Mouse (Mus musculus) cerebellum, adult 9-10 months (tissue): Measurements from ENCODE around the gene Mitf.

Experiments used
- DNase-seq: peaks from one replicate; pipeline ENCODE4 v3.0.0; 2022

The Mitf gene

GRCm38 (mm10) chr6:97806781-97807743, at the start of gene Mitf:
TSS of gene Mitf (plus strand) at chr6:97807052.
- peak; percentile 97 for DNase-seq

- DNase-seq: no peak
Measured at GRCm38 (mm10) chr6:97757361-97757760, 49.5 kb upstream of the Mitf start.

GRCm38 (mm10) chr6:97758884-97759283, 48.0 kb upstream of the Mitf start:
- no peak for DNase-seq

GRCm38 (mm10) chr6:97759301-97759700, 47.6 kb upstream of the Mitf start:
- peak; percentile 63 for DNase-seq

- peak; percentile 39 for DNase-seq
Measured at GRCm38 (mm10) chr6:97761326-97761725, 45.5 kb upstream of the Mitf start.

GRCm38 (mm10) chr6:97763970-97764369, 42.9 kb upstream of the Mitf start:
- no peak for DNase-seq

- DNase-seq: no peak
Measured at GRCm38 (mm10) chr6:97767836-97768235, 39.0 kb upstream of the Mitf start.

- no peak for DNase-seq
Measured at GRCm38 (mm10) chr6:97769549-97769948, 37.3 kb upstream of the Mitf start.

GRCm38 (mm10) chr6:97781316-97781715, 25.5 kb upstream of the Mitf start:
- no peak for DNase-seq

GRCm38 (mm10) chr6:97782291-97782690, 24.6 kb upstream of the Mitf start:
- no peak for DNase-seq

GRCm38 (mm10) chr6:97786871-97787270, 20.0 kb upstream of the Mitf start:
- DNase-seq: no peak

GRCm38 (mm10) chr6:97788361-97788974, 18.4 kb upstream of the Mitf start:
- DNase-seq: no peak

GRCm38 (mm10) chr6:97789700-97790099, 17.2 kb upstream of the Mitf start:
- no peak for DNase-seq

GRCm38 (mm10) chr6:97792104-97792503, 14.7 kb upstream of the Mitf start:
- no peak for DNase-seq

GRCm38 (mm10) chr6:97795175-97795574, 11.7 kb upstream of the Mitf start:
- no peak for DNase-seq

GRCm38 (mm10) chr6:97800615-97801014, 6.2 kb upstream of the Mitf start:
- peak; percentile 82 for DNase-seq

- DNase-seq: no peak
Measured at GRCm38 (mm10) chr6:97806051-97806450, 801 bp upstream of the Mitf start.

- no peak for DNase-seq
Measured at GRCm38 (mm10) chr6:97814191-97814590, 7.3 kb downstream of the Mitf start.

- DNase-seq: no peak
Measured at GRCm38 (mm10) chr6:97815723-97816122, 8.9 kb downstream of the Mitf start.

- DNase-seq: no peak
Measured at GRCm38 (mm10) chr6:97816806-97817205, 10.0 kb downstream of the Mitf start.

GRCm38 (mm10) chr6:97818128-97818527, 11.3 kb downstream of the Mitf start:
- no peak for DNase-seq

GRCm38 (mm10) chr6:97818948-97819347, 12.1 kb downstream of the Mitf start:
- DNase-seq: no peak

- no peak for DNase-seq
Measured at GRCm38 (mm10) chr6:97820505-97820904, 13.7 kb downstream of the Mitf start.

- DNase-seq: no peak
Measured at GRCm38 (mm10) chr6:97821811-97822210, 15.0 kb downstream of the Mitf start.
